Mouse (Mus musculus) heart, postnatal 0 days (tissue): ENCODE data around the gene Olfr551. TPM values are rescaled to one million over a fixed set of nuclear protein-coding genes. Genes with fewer than 3 reads are reported as not detected.

Experiments used
- ATAC-seq: fragments of 200-750 bp; cut with Nextera tagmentation; 2 replicates; pipeline ENCODE4 v1.8.0; 2017; ENCODE audit warnings: low read depth, moderate number of reproducible peaks, moderate library complexity; ENCODE audit not compliant: insufficient read depth
- DNase-seq: peaks from one replicate; pipeline ENCODE4 v3.0.0-alpha.2; 2016; ENCODE audit warnings: low spot score
- H3K27ac ChIP-seq: fragments of 300-500 bp; sonication (generic); 2 replicates; pipeline ENCODE4 v1.5.1; 2014; ENCODE audit warnings: low read depth, mild to moderate bottlenecking
- H3K27me3 ChIP-seq: fragments of 300-500 bp; sonication (generic); 2 replicates; pipeline ENCODE4 v1.6.1; 2014; ENCODE audit warnings: low read length, mixed read lengths; ENCODE audit not compliant: control insufficient read depth, insufficient read depth
- H3K36me3 ChIP-seq: fragments of 300-500 bp; sonication (generic); replicated peaks from 2 replicates; pipeline ENCODE4 v1.6.1; 2014; ENCODE audit warnings: low read length, mixed read lengths; ENCODE audit not compliant: control insufficient read depth, insufficient read depth
- H3K4me1 ChIP-seq: fragments of 300-500 bp; sonication (generic); 2 replicates; pipeline ENCODE4 v1.6.1; 2014; ENCODE audit warnings: antibody characterized with exemption; ENCODE audit not compliant: control insufficient read depth, insufficient read depth
- H3K4me2 ChIP-seq: fragments of 300-500 bp; sonication (generic); 2 replicates; pipeline ENCODE4 v1.6.1; 2014; ENCODE audit warnings: low read depth, mild to moderate bottlenecking, low read length, moderate library complexity
- H3K4me3 ChIP-seq: fragments of 300-500 bp; sonication (generic); 2 replicates; pipeline ENCODE4 v1.5.1; 2014; ENCODE audit warnings: low read depth, low read length
- H3K9ac ChIP-seq: fragments of 300-500 bp; sonication (generic); replicated peaks from 2 replicates; pipeline ENCODE4 v1.6.1; 2014; ENCODE audit warnings: low read depth, low read length, mixed read lengths
- H3K9me3 ChIP-seq: fragments of 300-500 bp; sonication (generic); replicated peaks from 2 replicates; pipeline ENCODE4 v1.6.1; 2016; ENCODE audit warnings: low read length; ENCODE audit not compliant: control insufficient read depth
- CTCF ChIP-seq: IDR thresholded peaks from 2 replicates; pipeline ENCODE4 v1.5.1; 2016; ENCODE audit warnings: antibody characterized with exemption, control low read depth, low read depth
- EP300 ChIP-seq: IDR thresholded peaks from 2 replicates; pipeline ENCODE4 v1.6.1; 2016; ENCODE audit warnings: antibody characterized with exemption, low read depth
- WGBS: fragments of 180-500 bp; shearing (Covaris S2); extraction: QIAGEN DNeasy Blood & Tissue Kit; methylation state at CpG from one replicate; pipeline ENCODE4 v1.1.7; 2014; 5-methylcytosine and 5-hydroxymethylcytosine counted together
- polyA plus RNA-seq: library from polyadenylated mRNA; unstranded; fragments of >200 nt; fragmentation: Nextera tagmentation; extraction: Ambion mirVana; gene quantifications from 2 replicates; pipeline ENCODE4 v1.2.1, GENCODE M21; 2015
- total RNA-seq: library from RNA; depleted of rRNA; stranded (reverse); fragments of >200 nt; gene quantifications from 2 replicates; pipeline ENCODE4 v1.2.3, GENCODE M21; 2014; ENCODE audit warnings: low replicate concordance

Gene Olfr551
- total and polyA plus RNA-seq, 2 experiments from 2014 or later, result not detected

- WGBS, result 13% methylated on average over 10 of the region's 10 CpGs
- Histone ChIP-seq H3K36me3 (peaks cover 19% of the 10 kb centered on the region; the same call in 1 of the 2 replicates), H3K4me3 (peak within 1 kb of the TSS; percentile 64), H3K27ac (peak within 1 kb of the TSS; percentile 63), H3K27me3 (no peaks in the 10 kb centered on the region), H3K4me2 (peak within 1 kb of the TSS; percentile 70), H3K9ac (peak within 1 kb of the TSS; percentile 69), H3K4me1 (peaks cover 6% of the 10 kb centered on the region), H3K9me3 (no peaks in the 10 kb centered on the region)
- ATAC-seq, result peak; percentile 98
- DNase-seq, result peak; percentile 94
- no peak for TF ChIP-seq EP300
- no peak for TF ChIP-seq CTCF
These were observed 26.4 kb downstream of the Olfr551 start, which contains the start of gene Trim21 for GRCm38 (mm10) chr7:102564999-102565997. Gene Trim21, minus strand, starts transcription at chr7:102565486.

- H3K27me3 ChIP-seq, result no peaks in the 10 kb centered on the region
- H3K9me3 ChIP-seq, result no peaks in the 10 kb centered on the region
- no peaks in the 10 kb centered on the region for H3K36me3 ChIP-seq
- no peak overlapping the region for H3K27ac ChIP-seq
- no peak overlapping the region for H3K4me3 ChIP-seq
- ATAC-seq, result no peak
- no peak for DNase-seq
- H3K4me1 ChIP-seq, result no peaks in the 10 kb centered on the region
- H3K9ac ChIP-seq, result no peak overlapping the region
- WGBS, result 69% methylated on average over 3 of the region's 3 CpGs
- TF ChIP-seq EP300 (no peak), CTCF (no peak)
- no peak overlapping the region for H3K4me2 ChIP-seq
These were observed 38.4 kb downstream of the Olfr551 start for GRCm38 (mm10) chr7:102553279-102553678.

GRCm38 (mm10) chr7:102549570-102549969, 42.1 kb downstream of the Olfr551 start, which contains the start of gene Olfr549:
Gene Olfr549, plus strand, starts transcription at chr7:102549870.
- no peak for ATAC-seq

DNA sequence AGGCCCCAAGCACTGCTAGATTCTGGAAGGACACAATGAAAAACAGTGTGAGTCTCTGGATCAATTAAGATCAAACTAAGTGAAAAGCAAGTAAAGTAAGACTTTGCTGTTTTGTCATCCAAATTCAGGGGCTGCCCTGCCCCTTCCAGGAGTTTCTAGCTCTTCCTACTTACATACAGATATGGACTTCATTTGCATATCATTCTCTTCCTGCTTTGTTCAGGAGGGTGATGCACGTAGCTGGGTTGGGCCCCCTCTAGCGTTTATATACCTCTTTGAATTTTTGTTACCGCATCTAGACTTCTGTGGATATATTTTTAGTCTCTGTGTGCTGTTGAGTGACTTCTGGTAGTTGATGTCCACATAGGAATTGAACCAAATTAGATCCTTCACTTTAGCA, 50.4 kb downstream of the Olfr551 start:
- no peak for DNase-seq
- no peaks in the 10 kb centered on the region for H3K4me1 ChIP-seq
- H3K4me2 ChIP-seq, result no peak overlapping the region
- WGBS, result 31% methylated on average over 3 of the region's 3 CpGs
- H3K9me3 ChIP-seq, result no peaks in the 10 kb centered on the region
- no peaks in the 10 kb centered on the region for H3K36me3 ChIP-seq
- ATAC-seq, result no peak
- H3K4me3 ChIP-seq, result no peak overlapping the region
- TF ChIP-seq EP300 (no peak), CTCF (no peak)
- H3K27me3 ChIP-seq, result no peaks in the 10 kb centered on the region
- H3K9ac ChIP-seq, result no peak overlapping the region
- no peak overlapping the region for H3K27ac ChIP-seq

More at GRCm38 (mm10) chr7:102549570-102549969, 42.1 kb downstream of the Olfr551 start, which contains the start of gene Olfr549:
- Histone ChIP-seq H3K36me3 (no peaks in the 10 kb centered on the region), H3K4me1 (no peaks in the 10 kb centered on the region), H3K9ac (no peak within 1 kb of the TSS), H3K27ac (no peak within 1 kb of the TSS), H3K9me3 (no peaks in the 10 kb centered on the region), H3K4me2 (no peak within 1 kb of the TSS), H3K27me3 (no peaks in the 10 kb centered on the region), H3K4me3 (no peak within 1 kb of the TSS)
- DNase-seq, result no peak
- WGBS, result 76% methylated on average over 3 of the region's 3 CpGs
- no peak for TF ChIP-seq EP300
- no peak for TF ChIP-seq CTCF

DNA sequence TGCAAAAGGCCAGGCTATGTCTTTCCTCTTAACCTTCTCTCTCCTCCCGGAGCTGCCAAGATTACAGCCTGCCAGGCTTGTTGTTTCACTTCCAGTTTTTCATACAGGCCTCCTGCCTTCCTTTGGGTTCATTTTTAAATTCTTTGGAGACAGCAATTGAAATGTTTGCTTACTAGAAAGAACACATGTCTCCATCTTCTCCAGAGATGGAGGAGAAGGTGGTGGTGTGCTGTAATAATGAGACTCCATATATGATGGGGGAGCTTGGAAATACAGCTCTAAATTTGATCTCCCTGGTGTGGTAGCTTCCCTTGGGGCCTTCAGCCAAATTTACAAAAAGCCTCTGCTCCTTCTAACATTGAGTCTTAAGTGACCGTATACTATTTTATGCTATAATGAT, 51.1 kb downstream of the Olfr551 start, which contains the start of gene Olfr548-ps1:
TSS of gene Olfr548-ps1 (plus strand) at position 301 of the 400 bp plus-strand sequence.
- Histone ChIP-seq H3K9me3 (no peaks in the 10 kb centered on the region), H3K36me3 (no peaks in the 10 kb centered on the region), H3K4me1 (no peaks in the 10 kb centered on the region), H3K27ac (no peak within 1 kb of the TSS), H3K9ac (no peak within 1 kb of the TSS), H3K27me3 (no peaks in the 10 kb centered on the region), H3K4me3 (no peak within 1 kb of the TSS), H3K4me2 (no peak within 1 kb of the TSS)
- TF ChIP-seq EP300 (no peak), CTCF (no peak)
- ATAC-seq, result no peak
- 78% methylated on average over 2 of the region's 2 CpGs for WGBS
- DNase-seq, result no peak
